Mouse (Mus musculus) right cerebral cortex, postnatal 25 days (tissue): ENCODE measurements around the gene Gfra1.

Source experiments
- DNase-seq: peaks from one replicate; pipeline ENCODE4 v3.0.0; 2022

Gfra1 gene

DNA sequence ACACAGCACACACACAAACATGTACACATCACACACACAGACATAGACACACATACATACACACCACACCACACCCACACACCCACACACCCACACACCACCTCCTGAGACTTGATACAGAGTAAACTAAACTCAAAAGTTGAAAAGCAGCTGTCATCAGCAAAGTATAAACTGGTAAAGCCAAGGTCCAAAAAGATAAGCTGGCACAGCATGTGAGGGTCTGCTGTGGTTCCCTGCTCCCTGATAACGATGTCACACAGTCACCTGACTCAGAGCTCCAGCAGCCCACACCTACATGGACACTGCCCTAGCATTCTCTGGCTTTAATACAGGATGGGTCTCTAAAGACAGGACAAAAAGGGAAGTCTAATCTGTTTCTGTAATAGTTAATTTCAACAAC is 212.1 kb downstream of the Gfra1 start:
- no peak for DNase-seq

DNA sequence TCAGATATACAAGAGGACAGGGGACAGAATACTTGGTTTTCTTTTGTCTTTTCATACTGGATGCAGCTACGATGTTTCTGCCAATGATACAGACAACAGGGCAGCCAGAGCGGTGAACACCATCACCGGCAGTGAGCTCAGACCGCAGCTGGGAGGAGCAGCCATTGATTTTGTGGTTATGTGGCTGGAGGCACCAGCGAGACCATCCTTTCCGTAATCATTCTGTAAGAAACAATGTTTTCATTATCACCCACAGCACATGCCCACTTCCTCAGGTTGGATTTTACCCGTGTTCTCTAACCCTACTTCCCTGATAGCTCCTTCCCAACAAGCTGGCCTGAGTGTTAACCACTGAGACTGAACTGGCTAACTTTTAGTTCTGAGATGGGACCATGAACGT is 217.4 kb downstream of the Gfra1 start:
- no peak for DNase-seq

DNA sequence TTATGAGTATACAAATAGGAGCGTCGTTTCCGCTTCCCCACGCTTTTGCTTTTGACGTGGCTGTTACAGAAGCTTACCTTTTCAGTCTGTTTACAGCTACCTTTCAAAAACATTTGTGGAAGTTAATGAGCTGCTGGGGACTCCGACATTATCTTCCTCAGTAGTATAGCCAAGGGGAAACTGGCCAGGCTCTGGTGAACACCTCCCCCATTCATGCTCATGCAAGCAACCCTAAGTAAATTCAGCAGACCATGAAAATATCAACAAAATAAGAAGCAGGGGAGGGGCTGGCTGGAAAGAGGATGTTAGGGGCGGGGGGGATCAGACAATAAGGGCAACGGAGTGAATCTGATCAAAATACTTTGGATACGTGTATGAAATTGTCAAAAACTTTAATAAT is 228.0 kb downstream of the Gfra1 start:
- DNase-seq, result no peak

DNA sequence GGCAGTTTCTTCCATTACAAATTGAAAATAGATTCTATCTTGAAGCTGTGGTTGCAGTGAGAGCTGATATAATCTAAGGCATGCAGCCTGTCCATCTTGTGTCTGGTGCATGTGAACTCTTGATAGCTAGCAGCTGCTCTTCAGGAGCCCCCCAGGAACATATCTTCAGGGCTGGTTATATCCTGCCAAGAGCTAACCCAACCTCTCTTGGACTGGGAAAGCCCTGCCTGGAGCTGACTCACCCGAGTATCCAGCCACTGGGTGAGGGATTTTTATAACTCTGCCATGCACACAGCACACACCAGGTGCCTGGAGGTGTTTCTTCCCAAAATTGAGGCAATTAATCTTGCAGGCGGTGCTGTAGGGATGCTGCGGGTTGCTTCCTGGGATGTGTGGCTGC is 228.8 kb downstream of the Gfra1 start:
- no peak for DNase-seq

DNA sequence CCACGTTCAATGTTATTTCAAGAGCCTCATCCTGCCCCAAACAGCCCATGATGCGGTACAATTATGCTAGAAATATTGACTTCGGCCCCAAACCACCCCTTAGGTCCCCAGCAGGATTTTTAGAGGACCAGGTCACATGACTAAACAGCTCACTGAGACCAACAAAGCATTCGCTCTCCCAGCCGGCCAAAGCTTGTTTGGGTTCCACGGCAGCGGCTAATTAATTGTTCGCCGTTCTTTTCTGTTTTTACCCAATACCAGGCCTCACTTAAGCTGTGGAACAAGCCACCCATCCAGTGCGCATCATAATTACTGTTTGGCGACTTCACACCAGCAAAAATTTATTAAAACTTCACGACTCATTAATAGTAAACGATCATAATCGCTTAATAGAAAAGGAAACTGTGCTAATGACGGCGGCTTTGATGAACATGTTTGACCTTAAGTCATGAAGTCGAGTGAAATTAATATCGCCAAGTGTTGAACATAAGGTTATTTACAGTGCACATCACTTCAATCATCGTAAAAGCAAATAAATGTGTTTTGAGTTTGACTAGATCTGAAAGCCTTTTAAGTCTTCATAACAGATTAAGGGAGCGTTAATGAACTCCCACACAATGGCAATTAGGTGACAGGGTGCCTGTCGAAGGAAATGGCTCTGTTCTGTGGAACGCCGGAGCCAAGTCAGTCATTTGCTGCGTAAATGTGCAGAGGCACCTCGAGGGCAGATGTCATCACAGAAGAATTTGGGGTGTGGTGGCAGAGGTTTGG is 235.5 kb downstream of the Gfra1 start:
- no peak for DNase-seq

DNA sequence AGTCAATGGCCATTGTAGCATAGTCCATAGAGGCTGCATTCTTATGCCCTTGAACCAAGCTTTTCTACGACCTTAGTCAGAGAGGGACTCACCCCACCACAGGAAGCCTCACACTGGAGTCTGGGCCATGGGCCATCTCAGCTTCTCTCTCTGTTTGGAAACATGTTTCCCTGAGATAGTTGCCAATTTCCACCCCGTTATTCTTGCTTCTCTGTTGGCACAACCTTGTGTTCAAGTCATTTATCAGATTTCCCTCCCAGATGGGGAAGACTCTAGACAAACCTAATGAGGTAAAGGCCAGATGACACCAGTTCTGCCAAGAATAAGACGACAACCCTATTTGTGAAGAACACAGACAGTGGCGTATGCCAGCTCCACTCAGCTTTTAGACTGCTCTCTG is 238.1 kb downstream of the Gfra1 start:
- no peak for DNase-seq

DNA sequence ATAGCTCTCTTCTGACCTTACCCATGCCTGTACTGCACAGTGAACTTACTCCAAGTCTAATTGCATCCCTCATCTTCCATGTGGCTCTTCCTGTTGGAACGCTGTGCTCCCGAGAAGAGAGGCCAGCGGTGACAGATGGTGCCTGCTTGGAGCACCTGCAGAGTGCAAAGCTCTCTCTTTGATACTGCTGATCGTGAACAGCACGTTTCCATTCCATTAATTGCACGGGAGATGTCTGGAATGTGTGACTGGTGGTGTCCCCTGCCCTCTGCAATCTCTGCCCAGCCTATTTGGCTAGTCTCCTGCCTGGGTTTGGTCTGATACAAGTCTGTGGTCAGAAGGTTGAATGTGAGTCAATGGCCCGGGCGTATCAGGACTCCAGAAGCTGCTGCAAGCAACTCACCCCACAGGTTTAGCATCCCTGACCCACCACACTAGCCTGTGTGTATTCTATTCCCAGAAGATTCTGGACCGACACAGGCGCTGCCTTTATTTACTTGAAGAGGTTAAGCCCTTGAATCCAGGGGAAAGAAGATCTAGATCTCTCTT is 249.1 kb downstream of the Gfra1 start:
- no peak for DNase-seq

DNA sequence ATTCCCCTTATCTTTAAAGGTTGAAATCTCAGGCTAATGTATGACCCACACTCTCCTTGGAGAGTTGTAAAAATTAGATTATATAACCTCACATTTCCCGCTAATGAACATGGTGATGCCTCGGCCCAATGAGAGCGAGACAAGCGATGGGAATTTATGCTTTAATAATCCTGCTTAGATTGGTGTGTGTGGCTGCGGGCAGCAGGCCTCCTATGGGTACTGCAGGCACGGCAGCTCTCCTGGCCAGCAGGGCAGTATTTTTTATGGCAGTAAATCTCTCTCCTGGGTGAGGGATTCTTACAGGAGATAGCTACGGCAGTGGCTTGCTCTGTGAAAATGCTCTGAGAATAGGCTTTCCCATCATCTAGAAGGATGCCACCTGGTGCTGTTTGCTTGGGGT is 250.2 kb downstream of the Gfra1 start:
- DNase-seq, result no peak

DNA sequence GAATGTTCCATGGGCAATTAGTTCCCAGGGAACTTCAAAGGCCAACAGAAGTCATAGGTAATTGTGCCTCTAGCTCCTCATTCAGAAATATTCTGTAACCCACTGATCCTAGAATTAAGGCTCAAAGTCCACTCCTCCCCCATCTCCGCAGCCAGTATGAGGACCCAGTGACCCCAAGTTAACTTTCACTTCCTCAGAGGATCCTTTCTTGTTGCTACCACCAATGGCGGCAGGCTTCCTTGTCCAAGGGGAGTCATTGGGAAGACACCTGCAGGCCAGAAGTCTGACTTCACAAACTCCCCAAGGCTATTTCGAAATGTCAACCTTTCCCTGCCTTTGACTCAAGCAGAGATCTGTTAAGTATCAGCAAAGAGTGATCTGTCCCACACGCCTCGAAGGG is 253.1 kb downstream of the Gfra1 start:
- DNase-seq, result no peak

DNA sequence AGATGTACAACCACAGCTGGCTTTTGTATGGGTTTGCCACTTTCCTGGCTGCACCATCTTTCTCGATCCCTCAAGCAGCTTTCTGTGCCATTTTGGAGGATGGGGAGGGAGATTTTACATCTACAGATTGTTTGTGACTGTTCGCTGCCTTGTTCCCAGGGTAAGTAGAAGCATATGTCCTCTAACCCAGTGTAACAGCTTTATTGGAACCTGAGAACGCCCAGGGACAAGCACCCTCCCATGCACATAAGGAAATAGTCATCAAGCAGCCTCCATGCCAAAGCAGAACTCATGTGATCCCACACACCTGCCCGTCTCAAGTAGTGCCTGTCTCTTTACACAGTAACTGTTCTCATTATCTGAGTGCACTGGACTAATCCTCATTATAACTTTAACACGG is 256.0 kb downstream of the Gfra1 start:
- DNase-seq, result no peak

DNA sequence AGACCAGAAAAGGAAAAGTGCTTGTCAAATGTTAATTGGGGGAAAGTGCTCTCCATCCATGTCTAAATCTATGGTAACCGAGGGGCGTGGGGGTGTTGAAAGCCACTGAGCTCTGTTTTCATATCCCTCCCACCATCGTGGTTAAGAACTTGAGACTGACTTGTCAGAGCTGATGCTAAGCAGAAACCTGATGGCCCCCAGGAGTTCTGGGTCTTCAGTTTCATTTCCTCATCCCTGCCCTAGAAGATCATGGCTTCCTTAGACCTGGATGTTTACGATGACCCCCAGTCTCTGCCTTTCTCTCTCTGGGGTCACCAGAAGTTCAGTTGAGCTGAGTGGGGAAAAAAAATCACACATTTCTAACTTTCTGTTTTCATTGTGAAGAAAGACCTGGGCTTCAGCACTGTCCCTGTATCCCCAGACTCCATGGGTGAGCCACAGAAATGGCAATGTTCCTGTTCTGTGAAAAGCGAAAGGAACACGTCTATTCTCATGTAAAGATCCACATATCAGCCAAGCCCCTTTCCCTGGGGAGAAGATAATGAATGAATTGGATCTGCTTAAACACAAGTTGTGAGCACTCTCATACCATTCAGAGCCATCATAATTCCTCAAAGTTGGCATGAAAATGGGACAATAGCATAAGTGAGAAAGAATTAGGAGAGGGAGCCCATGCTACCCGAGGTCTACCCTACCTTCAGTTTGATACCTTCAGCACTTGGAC is 261.8 kb downstream of the Gfra1 start:
- DNase-seq, result no peak

DNA sequence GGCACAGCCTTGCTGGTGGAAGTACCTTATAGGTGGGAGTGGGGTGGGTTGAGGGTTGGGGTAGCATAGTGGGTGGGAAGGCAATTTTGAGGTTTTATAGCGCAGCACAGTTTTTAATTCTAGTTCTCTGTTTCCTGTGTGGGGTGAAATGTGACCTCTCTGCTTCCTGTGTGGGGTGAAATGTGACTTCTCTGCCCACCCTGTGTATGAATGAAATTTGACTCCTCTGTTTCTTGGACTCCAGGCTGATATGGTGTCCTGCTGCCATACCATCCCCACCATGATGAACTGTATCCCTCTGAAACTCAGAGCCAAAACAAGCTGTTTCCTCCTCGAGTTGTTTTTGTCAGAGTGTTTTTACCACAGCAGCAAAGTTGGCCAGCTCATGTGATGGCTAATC is 264.8 kb downstream of the Gfra1 start:
- DNase-seq, result no peak

DNA sequence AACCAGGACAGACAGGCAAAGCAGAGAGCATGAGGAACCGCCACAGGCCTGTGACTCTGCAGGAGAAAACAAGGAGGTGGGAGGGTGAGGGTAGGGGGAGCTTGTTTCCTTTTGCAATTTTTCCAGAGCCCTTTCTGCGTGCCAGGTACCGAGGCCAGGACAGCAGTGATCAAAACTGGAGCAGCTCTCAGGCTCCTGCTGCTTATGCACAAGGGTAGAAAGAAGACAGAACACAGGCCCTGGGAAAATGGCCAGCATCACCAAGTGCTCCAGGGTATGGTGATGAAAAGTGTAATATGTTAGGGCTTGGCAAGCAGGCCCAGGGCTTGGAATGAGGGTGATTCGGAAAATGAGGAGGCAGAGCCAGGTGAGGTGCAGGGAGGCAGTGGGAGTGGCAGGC is 269.2 kb downstream of the Gfra1 start:
- no peak for DNase-seq
